Mouse (Mus musculus) bone marrow, adult 2 months (tissue): ENCODE measurements around the gene Gbf1. TPM values are rescaled to one million over a fixed set of nuclear protein-coding genes. Genes with fewer than 3 reads are reported as not detected.
A peak's percentile ranks its signal among the peaks of the same experiment; 100 is the strongest.

Source experiments
- H3K27ac ChIP-seq: fragments of 200-500 bp; 2 replicates; pipeline ENCODE4 v1.5.1; 2012; ENCODE audit warnings: low read depth, mild to moderate bottlenecking, control low read depth, inconsistent platforms, low read length; ENCODE audit not compliant: control insufficient read depth, poor library complexity, insufficient read depth
- H3K4me1 ChIP-seq: fragments of 200-500 bp; 2 replicates; pipeline ENCODE4 v1.6.1; 2011; ENCODE audit warnings: low read length; ENCODE audit not compliant: control insufficient read depth, insufficient read depth
- H3K4me3 ChIP-seq: fragments of 200-500 bp; replicated peaks from 2 replicates; pipeline ENCODE3; 2011; ENCODE audit warnings: mild to moderate bottlenecking, low read depth, low read length, control low read depth; ENCODE audit not compliant: control insufficient read depth
- CTCF ChIP-seq: fragments of 200-500 bp; IDR thresholded peaks from 2 replicates; pipeline ENCODE4 v1.5.1; 2011; ENCODE audit warnings: low read length, control low read depth; ENCODE audit not compliant: control insufficient read depth, insufficient read depth
- POLR2A ChIP-seq: fragments of 200-500 bp; IDR thresholded peaks from 2 replicates; pipeline ENCODE4 v1.6.1; 2011; ENCODE audit warnings: low read depth, mild to moderate bottlenecking, control low read depth, low read length, borderline replicate concordance; ENCODE audit not compliant: control insufficient read depth
- WGBS: fragments of 180-500 bp; shearing (Covaris S2); methylation state at CpG from one replicate; pipeline ENCODE4 v1.1.7; 2018; 5-methylcytosine and 5-hydroxymethylcytosine counted together
- polyA plus RNA-seq: library from polyadenylated mRNA; stranded (reverse); fragments of >200 nt; gene quantifications from 2 replicates; pipeline ENCODE4 v1.2.4, GENCODE M21; 2011; ENCODE audit warnings: low replicate concordance; ENCODE audit not compliant: missing spikeins, insufficient read depth, insufficient read length

Gene Gbf1
- polyA plus RNA-seq = 20.5 and 44.3 TPM in 2 replicates

- peak within 1 kb of the TSS; percentile 90 for H3K4me3 ChIP-seq
- peak within 1 kb of the TSS; percentile 28; the same call in 1 of the 2 replicates for H3K27ac ChIP-seq
- H3K4me1 ChIP-seq = no peaks in the 10 kb centered on the region; the same call in 1 of the 2 replicates
- under 1% methylated on average over 37 of the region's 37 CpGs for WGBS
- TF ChIP-seq POLR2A (peak; percentile 93; the same call in 1 of the 2 replicates), CTCF (no peak)
Measured at GRCm38 (mm10) chr19:46152127-46152803, at the start of gene Gbf1. TSS of gene Gbf1 (plus strand) at chr19:46152509.

GRCm38 (mm10) chr19:46103437-46104186 lies 48.7 kb upstream of the Gbf1 start:
- H3K4me1 ChIP-seq = peaks cover 2% of the 10 kb centered on the region
- no peak overlapping the region for H3K4me3 ChIP-seq
- no peak for TF ChIP-seq POLR2A
- TF ChIP-seq CTCF = no peak
- 74% methylated on average over 6 of the region's 6 CpGs for WGBS
- H3K27ac ChIP-seq = no peak overlapping the region

- WGBS = 66% methylated on average over 2 of the region's 2 CpGs
- Histone ChIP-seq H3K27ac (no peak overlapping the region), H3K4me3 (no peak overlapping the region), H3K4me1 (peaks cover 2% of the 10 kb centered on the region)
- no peak for TF ChIP-seq CTCF
- TF ChIP-seq POLR2A = no peak
Measured at GRCm38 (mm10) chr19:46104187-46104557, 48.1 kb upstream of the Gbf1 start.

GRCm38 (mm10) chr19:46110214-46110613 lies 42.1 kb upstream of the Gbf1 start:
- peak overlapping the region; percentile 50 for H3K27ac ChIP-seq
- WGBS = 49% methylated on average over 2 of the region's 2 CpGs
- H3K4me3 ChIP-seq = no peak overlapping the region
- TF ChIP-seq POLR2A = no peak
- TF ChIP-seq CTCF = no peak
- peaks cover 3% of the 10 kb centered on the region for H3K4me1 ChIP-seq

- Histone ChIP-seq H3K4me1 (peaks cover 1% of the 10 kb centered on the region; the same call in 1 of the 2 replicates), H3K4me3 (no peak overlapping the region), H3K27ac (peak overlapping the region; percentile 50)
- no peak for TF ChIP-seq CTCF
- no peak for TF ChIP-seq POLR2A
- WGBS = 67% methylated on average over 5 of the region's 5 CpGs
Measured at GRCm38 (mm10) chr19:46110781-46111180, 41.5 kb upstream of the Gbf1 start.

- peaks cover 1% of the 10 kb centered on the region; the same call in 1 of the 2 replicates for H3K4me1 ChIP-seq
- TF ChIP-seq CTCF (no peak), POLR2A (no peak)
- no peak overlapping the region for H3K4me3 ChIP-seq
- H3K27ac ChIP-seq = no peak overlapping the region
- WGBS = 56% methylated on average over 4 of the region's 4 CpGs
Measured at GRCm38 (mm10) chr19:46114617-46115016, 37.7 kb upstream of the Gbf1 start.

GRCm38 (mm10) chr19:46119458-46119857 lies 32.9 kb upstream of the Gbf1 start:
- H3K4me1 ChIP-seq = no peaks in the 10 kb centered on the region
- H3K4me3 ChIP-seq = no peak overlapping the region
- 55% methylated on average over 3 of the region's 3 CpGs for WGBS
- H3K27ac ChIP-seq = no peak overlapping the region
- TF ChIP-seq POLR2A (no peak), CTCF (no peak)

GRCm38 (mm10) chr19:46120872-46121271 lies 31.4 kb upstream of the Gbf1 start:
- Histone ChIP-seq H3K4me1 (no peaks in the 10 kb centered on the region), H3K4me3 (no peak overlapping the region), H3K27ac (no peak overlapping the region)
- WGBS = 82% methylated on average over 6 of the region's 6 CpGs
- no peak for TF ChIP-seq CTCF
- TF ChIP-seq POLR2A = no peak
